Mouse (Mus musculus): ENCODE results near the gene Slc22a18. TPM values are rescaled to one million over a fixed set of nuclear protein-coding genes. Genes with fewer than 3 reads are reported as not detected.

Slc22a18 gene
- total RNA-seq, 2 experiments from 2014 or later: 5.5 to 7.0 TPM

Other genes starting within 250 kb of the Slc22a18 start
- 1,000 to 10,000 TPM; 1,384 to 1,531 TPM for gene Cdkn1c, start 12.7 kb upstream of the Slc22a18 start, total RNA-seq (2021)
- gene Phlda2, start 29.4 kb downstream of the Slc22a18 start, total RNA-seq (2021): 1 to 10 TPM; 2.9 to 5.6 TPM
- 100 to 1,000 TPM; 164 to 177 TPM for gene Nap1l4, start 75.4 kb downstream of the Slc22a18 start, total RNA-seq (2021)
- 10 to 100 TPM; 44.1 to 45.0 TPM for gene Cars, start 126.4 kb downstream of the Slc22a18 start, total RNA-seq (2021)
- 1 to 10 TPM; 1.3 to 1.6 TPM for gene Tnfrsf26, start 155.0 kb downstream of the Slc22a18 start, total RNA-seq (2021)
- 1 to 10 TPM; 8.3 to 9.5 TPM for gene Tnfrsf22, start 175.9 kb downstream of the Slc22a18 start, total RNA-seq (2021)
- 1 to 10 TPM; 3.5 to 4.2 TPM for gene Tnfrsf23, start 212.1 kb downstream of the Slc22a18 start, total RNA-seq (2021)